Mouse (Mus musculus) lung, embryonic 14.5 days (tissue): ENCODE results near the gene Tshr. TPM values are rescaled to one million over a fixed set of nuclear protein-coding genes. Genes with fewer than 3 reads are reported as not detected.

ENCODE experiments used
- ATAC-seq: fragments of 200-750 bp; cut with Nextera tagmentation; 2 replicates; pipeline ENCODE4 v1.8.0; 2017; ENCODE audit warnings: mild to moderate bottlenecking, moderate TSS enrichment, moderate library complexity; ENCODE audit not compliant: insufficient read depth
- DNase-seq: peaks from one replicate; pipeline ENCODE4 v3.0.0-alpha.2; 2015
- H3K27ac ChIP-seq: fragments of 300-500 bp; sonication (generic); 2 replicates; pipeline ENCODE4 v1.5.1; 2014; ENCODE audit warnings: low read depth, mild to moderate bottlenecking, moderate library complexity
- H3K27me3 ChIP-seq: fragments of 300-500 bp; sonication (generic); 2 replicates; pipeline ENCODE4 v1.6.1; 2014; ENCODE audit warnings: low read length, control low read depth; ENCODE audit not compliant: insufficient read depth
- H3K36me3 ChIP-seq: fragments of 300-500 bp; sonication (generic); 2 replicates; pipeline ENCODE4 v1.6.1; 2014; ENCODE audit warnings: control low read depth; ENCODE audit not compliant: insufficient read depth
- H3K4me1 ChIP-seq: fragments of 300-500 bp; sonication (generic); 2 replicates; pipeline ENCODE4 v1.6.1; 2014; ENCODE audit warnings: antibody characterized with exemption, control low read depth; ENCODE audit not compliant: insufficient read depth
- H3K4me2 ChIP-seq: fragments of 300-500 bp; sonication (generic); 2 replicates; pipeline ENCODE4 v1.6.1; 2014; ENCODE audit warnings: mild to moderate bottlenecking
- H3K4me3 ChIP-seq: fragments of 300-500 bp; sonication (generic); 2 replicates; pipeline ENCODE4 v1.5.1; 2014; ENCODE audit warnings: low read depth, low read length
- H3K9ac ChIP-seq: fragments of 300-500 bp; sonication (generic); 2 replicates; pipeline ENCODE4 v1.6.1; 2014
- H3K9me3 ChIP-seq: fragments of 300-500 bp; sonication (generic); 2 replicates; pipeline ENCODE4 v1.6.1; 2016; ENCODE audit warnings: low read depth, low read length, control low read depth
- CTCF ChIP-seq: IDR thresholded peaks from 2 replicates; pipeline ENCODE4 v1.5.1; 2016; ENCODE audit warnings: antibody characterized with exemption, low read depth
- WGBS: fragments of 180-500 bp; shearing (Covaris S2); extraction: QIAGEN DNeasy Blood & Tissue Kit; methylation state at CpG from one replicate; pipeline ENCODE4 v1.1.7; 2014; 5-methylcytosine and 5-hydroxymethylcytosine counted together
- polyA plus RNA-seq: library from polyadenylated mRNA; unstranded; fragments of >200 nt; fragmentation: Nextera tagmentation; extraction: Ambion mirVana; gene quantifications from 2 replicates; pipeline ENCODE4 v1.2.1, GENCODE M21; 2014

Tshr gene
- polyA plus RNA-seq, 1 experiment from 2014 or later, result 0.29 TPM

DNA sequence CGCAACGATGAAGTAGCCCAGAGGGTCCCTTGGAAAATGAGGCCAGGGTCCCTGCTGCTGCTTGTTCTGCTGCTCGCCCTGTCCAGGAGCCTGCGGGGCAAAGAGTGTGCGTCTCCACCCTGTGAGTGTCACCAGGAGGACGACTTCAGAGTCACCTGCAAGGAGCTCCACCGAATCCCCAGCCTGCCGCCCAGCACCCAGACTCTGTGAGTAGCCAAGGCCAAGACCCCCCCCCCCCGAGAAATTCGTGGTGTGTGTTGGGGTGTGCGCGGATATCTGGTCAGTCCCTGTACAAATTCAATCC is 16.6 kb downstream of the Tshr start:
- Histone ChIP-seq H3K9ac (peak overlapping the region; percentile 9), H3K36me3 (no peaks in the 10 kb centered on the region), H3K27me3 (no peaks in the 10 kb centered on the region), H3K4me2 (peak overlapping the region; percentile 64), H3K9me3 (no peaks in the 10 kb centered on the region), H3K27ac (no peak overlapping the region), H3K4me1 (no peaks in the 10 kb centered on the region), H3K4me3 (peak overlapping the region; percentile 34)
- 6% methylated on average over 12 of the region's 12 CpGs for WGBS
- DNase-seq, result no peak
- no peak for ATAC-seq
- no peak for TF ChIP-seq CTCF

DNA sequence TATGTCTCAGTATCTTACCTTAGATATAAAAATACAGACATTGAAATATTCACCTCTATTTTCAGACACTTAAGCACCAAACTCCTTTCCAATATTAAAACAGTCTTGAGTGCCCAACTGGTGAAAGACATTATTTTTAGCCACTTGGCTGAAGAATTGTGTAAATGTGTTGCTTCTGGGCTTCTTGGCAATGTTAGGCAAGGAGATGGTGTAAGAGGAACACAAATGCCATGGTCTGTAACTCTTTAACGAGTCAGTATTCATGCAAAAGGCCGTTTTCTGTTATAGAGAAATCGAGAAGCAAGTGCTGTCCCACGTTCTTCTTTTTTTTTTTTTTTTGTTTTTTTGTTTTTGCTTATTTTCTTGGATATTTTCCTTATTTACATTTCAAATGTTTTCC is 25.9 kb downstream of the Tshr start:
- no peak for TF ChIP-seq CTCF
- Histone ChIP-seq H3K4me3 (no peak overlapping the region), H3K36me3 (no peaks in the 10 kb centered on the region), H3K4me1 (no peaks in the 10 kb centered on the region), H3K27ac (no peak overlapping the region), H3K4me2 (no peak overlapping the region), H3K9ac (no peak overlapping the region), H3K9me3 (no peaks in the 10 kb centered on the region), H3K27me3 (no peaks in the 10 kb centered on the region)
- DNase-seq, result no peak
- no peak for ATAC-seq
- 79% methylated on average over 4 of the region's 4 CpGs for WGBS

DNA sequence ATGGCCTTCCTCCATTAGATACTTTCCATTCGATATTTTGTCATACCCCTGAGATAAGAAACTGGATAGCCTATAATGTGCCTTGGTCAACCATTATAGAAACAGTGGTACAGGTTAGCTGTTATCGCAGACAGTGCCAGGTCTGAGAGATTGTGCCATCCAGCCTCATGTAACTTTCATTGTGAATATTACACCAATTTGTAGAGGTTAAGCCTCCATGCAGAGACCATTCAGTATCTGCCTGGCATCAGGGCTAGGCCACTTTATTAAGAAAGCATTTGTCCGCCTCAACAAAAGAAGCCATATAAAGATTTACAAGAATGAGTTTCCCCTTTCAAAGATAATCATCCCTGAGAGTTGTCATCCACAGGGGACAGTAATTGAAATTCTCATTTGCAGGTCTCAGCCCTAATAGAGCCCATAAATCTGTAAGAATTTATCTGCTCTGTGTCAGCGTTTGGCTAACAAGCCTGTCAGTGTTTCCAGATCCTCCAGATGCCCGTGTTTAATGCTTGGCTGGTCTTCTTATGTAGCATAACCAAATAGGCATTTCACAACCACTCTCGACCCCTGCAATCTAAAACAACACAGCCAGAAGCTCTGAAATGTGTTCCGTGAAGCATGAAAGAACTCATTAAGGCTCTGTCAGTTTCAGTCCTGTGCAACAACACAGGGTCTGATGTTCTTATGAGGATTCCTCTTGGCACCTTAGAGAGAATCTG is 28.3 kb downstream of the Tshr start:
- 64% methylated on average over 7 of the region's 7 CpGs for WGBS
- DNase-seq, result no peak
- Histone ChIP-seq H3K4me3 (no peak overlapping the region), H3K4me1 (no peaks in the 10 kb centered on the region), H3K36me3 (no peaks in the 10 kb centered on the region), H3K4me2 (no peak overlapping the region), H3K9me3 (no peaks in the 10 kb centered on the region), H3K27ac (no peak overlapping the region), H3K9ac (no peak overlapping the region), H3K27me3 (no peaks in the 10 kb centered on the region)
- ATAC-seq, result no peak
- no peak for TF ChIP-seq CTCF

DNA sequence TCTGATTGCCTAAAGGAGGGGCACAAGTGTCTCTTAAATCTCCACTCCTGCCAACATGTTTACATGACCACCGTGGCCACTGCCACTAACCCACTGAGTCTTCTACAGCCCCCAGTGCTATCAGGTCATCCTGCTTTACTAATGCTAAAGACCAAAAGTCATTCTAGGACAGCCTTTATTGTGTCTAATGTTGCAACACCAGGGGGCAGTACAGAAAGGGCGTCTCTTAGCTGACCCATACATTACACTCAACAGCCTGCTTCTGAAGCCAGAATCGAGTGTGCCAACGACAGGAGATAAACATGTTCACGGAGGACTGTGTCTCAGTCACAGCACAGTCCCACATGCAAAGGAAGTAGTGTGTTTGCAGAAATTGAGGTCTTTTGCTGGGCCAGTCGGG is 30.7 kb downstream of the Tshr start:
- no peaks in the 10 kb centered on the region for H3K36me3 ChIP-seq
- no peak overlapping the region for H3K4me2 ChIP-seq
- no peaks in the 10 kb centered on the region for H3K9me3 ChIP-seq
- no peaks in the 10 kb centered on the region for H3K27me3 ChIP-seq
- no peak overlapping the region for H3K4me3 ChIP-seq
- 53% methylated on average over 6 of the region's 6 CpGs for WGBS
- no peak overlapping the region for H3K27ac ChIP-seq
- DNase-seq (no peak), ATAC-seq (no peak)
- peak; percentile 32 for TF ChIP-seq CTCF
- no peaks in the 10 kb centered on the region for H3K4me1 ChIP-seq
- no peak overlapping the region for H3K9ac ChIP-seq

DNA sequence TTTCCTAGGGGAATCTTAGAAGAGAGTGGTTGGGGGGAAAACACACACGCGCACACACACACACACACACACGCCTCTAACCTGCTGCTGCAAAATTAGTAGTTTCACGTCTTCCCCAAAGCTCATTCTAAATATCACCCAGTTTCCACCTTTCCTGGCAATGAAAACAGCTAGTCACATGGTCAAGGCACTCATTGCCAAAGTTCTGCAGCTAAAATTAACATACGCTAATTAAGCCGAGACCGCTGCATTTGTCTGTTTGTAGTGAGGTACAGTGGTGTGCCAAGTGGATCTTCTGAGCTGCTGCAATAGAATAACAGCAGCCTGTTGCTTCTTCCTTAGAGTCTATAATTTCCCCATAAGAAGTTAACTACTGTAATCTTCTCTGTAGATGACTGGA is 32.5 kb downstream of the Tshr start:
- H3K9ac ChIP-seq, result no peak overlapping the region
- H3K4me1 ChIP-seq, result peaks cover 4% of the 10 kb centered on the region; the same call in 1 of the 2 replicates
- ATAC-seq (no peak), DNase-seq (no peak)
- no peak overlapping the region for H3K27ac ChIP-seq
- no peaks in the 10 kb centered on the region for H3K9me3 ChIP-seq
- no peak overlapping the region for H3K4me3 ChIP-seq
- 92% methylated on average over 7 of the region's 7 CpGs for WGBS
- no peaks in the 10 kb centered on the region for H3K36me3 ChIP-seq
- no peak for TF ChIP-seq CTCF
- no peak overlapping the region for H3K4me2 ChIP-seq
- no peaks in the 10 kb centered on the region for H3K27me3 ChIP-seq

DNA sequence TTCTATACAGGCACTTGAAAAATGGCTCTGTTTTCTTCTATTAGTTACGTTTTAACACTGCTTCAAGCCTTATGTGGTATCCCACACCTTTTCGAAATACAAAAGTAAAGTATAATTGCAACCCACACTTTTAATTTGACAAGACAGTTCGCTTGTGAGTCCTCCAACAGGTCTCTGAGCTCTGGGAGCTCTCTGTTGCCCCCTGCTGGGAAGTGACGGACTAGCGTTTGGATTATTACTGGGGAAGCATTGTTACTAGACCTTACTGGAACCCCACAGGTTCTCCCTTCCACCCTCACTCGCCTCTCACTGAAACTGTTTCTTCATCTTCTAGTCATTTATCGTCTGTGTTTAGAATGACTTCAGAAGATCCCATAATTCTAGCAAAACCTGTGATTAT is 34.4 kb downstream of the Tshr start:
- no peak overlapping the region for H3K27ac ChIP-seq
- no peak overlapping the region for H3K4me2 ChIP-seq
- H3K4me3 ChIP-seq, result no peak overlapping the region
- H3K27me3 ChIP-seq, result no peaks in the 10 kb centered on the region
- peak; percentile 66 for TF ChIP-seq CTCF
- no peaks in the 10 kb centered on the region for H3K36me3 ChIP-seq
- no peaks in the 10 kb centered on the region for H3K9me3 ChIP-seq
- H3K9ac ChIP-seq, result no peak overlapping the region
- H3K4me1 ChIP-seq, result peaks cover 4% of the 10 kb centered on the region; the same call in 1 of the 2 replicates
- 50% methylated on average over 7 of the region's 7 CpGs for WGBS
- peak; percentile 49; the same call in 1 of the 2 replicates for ATAC-seq
- DNase-seq, result peak; percentile 75

DNA sequence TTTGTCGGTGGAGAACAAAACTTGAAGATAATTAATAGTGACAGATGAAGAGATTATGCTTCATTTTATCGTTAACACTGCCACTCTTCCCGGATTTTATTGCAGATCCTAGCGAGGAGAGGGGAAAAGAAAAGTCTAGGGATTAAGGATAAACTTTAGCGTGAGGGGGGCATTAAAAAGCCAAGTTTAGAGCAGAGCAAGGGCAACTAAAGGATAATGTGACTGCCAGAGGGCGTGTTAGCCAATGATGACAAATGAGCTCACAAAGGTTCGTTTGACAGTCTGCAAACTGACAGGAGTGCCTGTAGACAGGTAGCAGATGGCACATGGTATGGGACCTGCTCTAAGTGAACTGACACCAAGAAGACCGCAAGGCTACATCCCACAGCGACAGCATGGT is 36.9 kb downstream of the Tshr start:
- H3K9me3 ChIP-seq, result no peaks in the 10 kb centered on the region
- peak; percentile 21; the same call in 1 of the 2 replicates for ATAC-seq
- no peaks in the 10 kb centered on the region for H3K36me3 ChIP-seq
- no peak overlapping the region for H3K4me3 ChIP-seq
- H3K27ac ChIP-seq, result no peak overlapping the region
- no peak overlapping the region for H3K4me2 ChIP-seq
- H3K4me1 ChIP-seq, result peaks cover 4% of the 10 kb centered on the region; the same call in 1 of the 2 replicates
- H3K27me3 ChIP-seq, result no peaks in the 10 kb centered on the region
- DNase-seq, result peak; percentile 8
- H3K9ac ChIP-seq, result no peak overlapping the region
- 25% methylated on average over 9 of the region's 9 CpGs for WGBS
- TF ChIP-seq CTCF, result no peak
